Mouse (Mus musculus) CH12.LX (cell line): Measurements from ENCODE around the gene Inpp4b.

Experiments used
- CHD2 ChIP-seq: IDR thresholded peaks from 2 replicates; pipeline ENCODE4 v1.6.1; 2011; ENCODE audit warnings: low read length, improper control_type of control experiment
- CTCF ChIP-seq, 2 experiments: IDR thresholded peaks in 1 of 2; conservative IDR thresholded peaks in 1 of 2; 2 replicates each; pipeline ENCODE4 v1.5.1; 2011 to 2012; ENCODE audit warnings: low read depth in 2 of 2, low read length in 2 of 2, improper control_type of control experiment in 1 of 2, inconsistent platforms in 1 of 2, mild to moderate bottlenecking in 1 of 2, moderate library complexity in 1 of 2
- JUN ChIP-seq: IDR thresholded peaks from 2 replicates; pipeline ENCODE4 v1.6.1; 2011; ENCODE audit warnings: low read depth, mild to moderate bottlenecking, low read length, improper control_type of control experiment, moderate library complexity; ENCODE audit not compliant: insufficient read depth
- MAX ChIP-seq: IDR thresholded peaks from 2 replicates; pipeline ENCODE4 v1.6.1; 2011; ENCODE audit warnings: low read length, improper control_type of control experiment
- MXI1 ChIP-seq: IDR thresholded peaks from 2 replicates; pipeline ENCODE4 v1.6.1; 2011; ENCODE audit warnings: mild to moderate bottlenecking, low read depth, low read length, improper control_type of control experiment
- POLR2A ChIP-seq: IDR thresholded peaks from 2 replicates; pipeline ENCODE4 v1.6.1; 2011; ENCODE audit warnings: low read depth, mild to moderate bottlenecking, improper control_type of control experiment, low read length
- RCOR1 ChIP-seq: conservative IDR thresholded peaks from 2 replicates; pipeline ENCODE4 v1.6.1; 2012; ENCODE audit warnings: low read depth, mild to moderate bottlenecking, inconsistent platforms, low read length, improper control_type of control experiment
- ZKSCAN1 ChIP-seq: IDR thresholded peaks from 2 replicates; pipeline ENCODE4 v1.6.1; 2012; ENCODE audit warnings: low read depth, inconsistent platforms, low read length, improper control_type of control experiment, borderline replicate concordance
- ZNF384 ChIP-seq: IDR thresholded peaks from 2 replicates; pipeline ENCODE4 v1.6.1; 2012; ENCODE audit warnings: low read depth, low read length, improper control_type of control experiment, inconsistent platforms

DNA sequence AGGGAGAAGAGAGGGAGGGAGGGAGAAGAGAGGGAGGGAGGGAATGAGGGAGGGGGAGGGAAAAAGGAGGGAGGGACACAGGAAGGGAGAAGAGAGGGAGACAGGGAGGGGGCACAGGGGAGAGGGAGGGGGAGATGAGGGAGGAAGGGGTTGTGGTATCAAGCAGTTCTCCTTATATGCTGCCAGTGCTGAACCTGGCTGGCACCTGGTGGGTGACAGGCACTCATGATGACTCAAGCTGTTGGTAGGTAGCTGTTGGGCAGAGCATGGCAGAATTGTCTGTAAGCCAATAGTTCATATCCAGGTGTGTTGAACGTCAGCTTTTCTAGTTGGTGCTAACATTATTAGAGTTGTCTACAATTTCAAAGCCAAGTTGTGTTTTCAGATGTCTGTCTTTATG is 512.7 kb downstream of the Inpp4b start:
- TF ChIP-seq POLR2A (no peak), CTCF (conservative IDR thresholded peaks at IDR 0.05 in 1 of 2, IDR thresholded peaks at IDR 0.05 in 1 of 2; ENCODE audit: low read depth in 2 of 2, low read length in 2 of 2) (no peak), JUN (no peak), MXI1 (no peak), CHD2 (no peak), ZNF384 (no peak), ZKSCAN1 (no peak), RCOR1 (no peak), MAX (no peak)
